Mouse (Mus musculus) MEL (cell line): ENCODE results near the gene Spib. TPM values are rescaled to one million over a fixed set of nuclear protein-coding genes. Genes with fewer than 3 reads are reported as not detected.

Experiments
- DNase-seq: peaks from one replicate; pipeline ENCODE4 v3.0.0; 2011; ENCODE audit warnings: low read depth, low spot score
- H3K27ac ChIP-seq: 2 replicates; pipeline ENCODE4 v1.5.1; 2012; ENCODE audit warnings: low read depth, mild to moderate bottlenecking, control low read depth, low read length, moderate library complexity; ENCODE audit not compliant: control insufficient read depth
- H3K27me3 ChIP-seq, 2 experiments: fragments of 150-350 bp in 1 of 2; sonication (generic) in 1 of 2; 2 replicates each; pipeline ENCODE4 v1.6.1; 2012; ENCODE audit warnings: low read length in 2 of 2, mild to moderate bottlenecking in 2 of 2, improper control_type of control experiment in 1 of 2, moderate library complexity in 1 of 2; ENCODE audit not compliant: insufficient read depth in 2 of 2, control insufficient read depth in 1 of 2
- H3K36me3 ChIP-seq, 2 experiments: 2 replicates each; pipeline ENCODE4 v1.6.1; 2012 to 2014; ENCODE audit warnings: low read length in 2 of 2, improper control_type of control experiment in 1 of 2, inconsistent platforms in 1 of 2, mild to moderate bottlenecking in 1 of 2; ENCODE audit not compliant: insufficient read depth in 2 of 2, control insufficient read depth in 1 of 2
- H3K4me1 ChIP-seq, 2 experiments: fragments of 150-350 bp in 1 of 2; sonication (generic) in 1 of 2; 2 replicates each; pipeline ENCODE4 v1.6.1; 2012; ENCODE audit warnings: low read length in 2 of 2, improper control_type of control experiment in 1 of 2, mild to moderate bottlenecking in 1 of 2; ENCODE audit not compliant: insufficient read depth in 2 of 2, control insufficient read depth in 1 of 2
- H3K4me3 ChIP-seq, 2 experiments: fragments of 150-350 bp in 1 of 2; sonication (generic) in 1 of 2; 2 replicates each; pipeline ENCODE4 v1.5.1; 2012; ENCODE audit warnings: low read depth in 2 of 2, low read length in 2 of 2, mild to moderate bottlenecking in 2 of 2, moderate library complexity in 2 of 2, control low read depth in 1 of 2, improper control_type of control experiment in 1 of 2; ENCODE audit not compliant: control insufficient read depth in 1 of 2, insufficient read depth in 1 of 2
- H3K79me2 ChIP-seq: 2 replicates; pipeline ENCODE4 v1.6.1; 2012; ENCODE audit warnings: mild to moderate bottlenecking, low read length, moderate library complexity; ENCODE audit not compliant: control insufficient read depth, poor library complexity, insufficient read depth
- H3K9ac ChIP-seq: 2 replicates; pipeline ENCODE4 v1.6.1; 2012; ENCODE audit warnings: low read depth, mild to moderate bottlenecking, control low read depth, low read length, moderate library complexity; ENCODE audit not compliant: control insufficient read depth, poor library complexity, severe bottlenecking
- H3K9me3 ChIP-seq: fragments of 150-350 bp; sonication (generic); replicated peaks from 2 replicates; pipeline ENCODE4 v1.6.1; 2012; ENCODE audit warnings: mild to moderate bottlenecking, low read length, improper control_type of control experiment, moderate library complexity; ENCODE audit not compliant: insufficient read depth
- BHLHE40 ChIP-seq: IDR thresholded peaks from 2 replicates; pipeline ENCODE4 v1.6.1; 2012; ENCODE audit warnings: low read depth, mild to moderate bottlenecking, inconsistent platforms, low read length, improper control_type of control experiment, borderline replicate concordance
- CHD1 ChIP-seq: IDR thresholded peaks from 2 replicates; pipeline ENCODE4 v1.6.1; 2012; ENCODE audit warnings: low read depth, mild to moderate bottlenecking, inconsistent platforms, low read length, improper control_type of control experiment
- CTCF ChIP-seq, 3 experiments: IDR thresholded peaks in 2 of 3; conservative IDR thresholded peaks in 1 of 3; 2 replicates each; pipeline ENCODE4 v1.5.1; 2011 to 2012; ENCODE audit warnings: low read length in 3 of 3, low read depth in 2 of 3, mild to moderate bottlenecking in 2 of 3, improper control_type of control experiment in 1 of 3, inconsistent platforms in 1 of 3, mixed read lengths in 1 of 3, moderate library complexity in 1 of 3; ENCODE audit not compliant: control insufficient read depth in 1 of 3, insufficient read depth in 1 of 3, poor library complexity in 1 of 3, severe bottlenecking in 1 of 3
- E2F4 ChIP-seq: IDR thresholded peaks from 2 replicates; pipeline ENCODE4 v1.6.1; 2011; ENCODE audit warnings: low read depth, low read length, improper control_type of control experiment, borderline replicate concordance
- ELF1 ChIP-seq: IDR thresholded peaks from 2 replicates; pipeline ENCODE4 v1.6.1; 2014; ENCODE audit warnings: low read depth, mild to moderate bottlenecking, inconsistent platforms, low read length, improper control_type of control experiment, moderate library complexity
- EP300 ChIP-seq, 2 experiments: IDR thresholded peaks; 2 replicates each; pipeline ENCODE4 v1.6.1; 2011; ENCODE audit warnings: improper control_type of control experiment in 2 of 2, low read length in 2 of 2, low read depth in 1 of 2, mild to moderate bottlenecking in 1 of 2
- ETS1 ChIP-seq: IDR thresholded peaks from 2 replicates; pipeline ENCODE4 v1.6.1; 2012; ENCODE audit warnings: low read depth, mild to moderate bottlenecking, inconsistent platforms, low read length, improper control_type of control experiment, moderate library complexity
- GABPA ChIP-seq: IDR thresholded peaks from 2 replicates; pipeline ENCODE4 v1.6.1; 2012; ENCODE audit warnings: low read depth, mild to moderate bottlenecking, inconsistent platforms, low read length, improper control_type of control experiment, moderate library complexity
- MAFK ChIP-seq: IDR thresholded peaks from 2 replicates; pipeline ENCODE4 v1.6.1; 2011; ENCODE audit warnings: low read depth, mild to moderate bottlenecking, low read length, improper control_type of control experiment, borderline replicate concordance
- MAX ChIP-seq: IDR thresholded peaks from 2 replicates; pipeline ENCODE4 v1.6.1; 2011; ENCODE audit warnings: low read length, improper control_type of control experiment
- MXI1 ChIP-seq: IDR thresholded peaks from 2 replicates; pipeline ENCODE4 v1.6.1; 2011; ENCODE audit warnings: mild to moderate bottlenecking, low read depth, low read length, improper control_type of control experiment
- MYB ChIP-seq: IDR thresholded peaks from 2 replicates; pipeline ENCODE4 v1.6.1; 2011; ENCODE audit warnings: mild to moderate bottlenecking, low read depth, low read length, improper control_type of control experiment
- RCOR1 ChIP-seq: IDR thresholded peaks from 2 replicates; pipeline ENCODE4 v1.6.1; 2012; ENCODE audit warnings: low read depth, mild to moderate bottlenecking, inconsistent platforms, low read length, improper control_type of control experiment
- SMC3 ChIP-seq: IDR thresholded peaks from 2 replicates; pipeline ENCODE4 v1.6.1; 2011; ENCODE audit warnings: low read depth, low read length, improper control_type of control experiment
- TBP ChIP-seq: IDR thresholded peaks from 2 replicates; pipeline ENCODE4 v1.8.0; 2011; ENCODE audit warnings: low read depth, low read length, improper control_type of control experiment
- TCF12 ChIP-seq: IDR thresholded peaks from 2 replicates; pipeline ENCODE4 v1.6.1; 2014; ENCODE audit warnings: low read depth, mild to moderate bottlenecking, inconsistent platforms, low read length, improper control_type of control experiment, moderate library complexity
- USF2 ChIP-seq, 2 experiments: IDR thresholded peaks; 2 replicates each; pipeline ENCODE4 v1.6.1; 2011 to 2012; ENCODE audit warnings: improper control_type of control experiment in 2 of 2, low read length in 2 of 2, borderline replicate concordance in 1 of 2, inconsistent platforms in 1 of 2, low read depth in 1 of 2, mild to moderate bottlenecking in 1 of 2; ENCODE audit not compliant: insufficient read depth in 1 of 2
- ZC3H11A ChIP-seq: IDR thresholded peaks from 2 replicates; pipeline ENCODE4 v1.6.1; 2012; ENCODE audit warnings: low read depth, mild to moderate bottlenecking, inconsistent platforms, low read length, improper control_type of control experiment
- ZMIZ1 ChIP-seq: IDR thresholded peaks from 2 replicates; pipeline ENCODE4 v1.6.1; 2012; ENCODE audit warnings: low read depth, mild to moderate bottlenecking, inconsistent platforms, low read length, improper control_type of control experiment, moderate library complexity
- polyA plus RNA-seq, 2 experiments: library from polyadenylated mRNA; stranded (reverse) in 1 of 2; unstranded in 1 of 2; fragments of >175 nt in 1 of 2; fragments of >200 nt in 1 of 2; gene quantifications; 2 replicates each; pipeline versions ENCODE4 v1.2.1 to v1.2.4; 2012; ENCODE audit warnings: low replicate concordance in 2 of 2, low read depth in 1 of 2; ENCODE audit not compliant: insufficient read length in 2 of 2, insufficient read depth in 1 of 2, missing spikeins in 1 of 2
- total RNA-seq: library from RNA; depleted of rRNA; stranded (reverse); fragments of 300-350 nt; gene quantifications from 2 replicates; pipeline ENCODE4 v1.2.3, GENCODE M21; 2012

The Spib gene
- total and polyA plus RNA-seq, 3 experiments: 0.04 to 0.13 TPM; not detected in 1

DNA sequence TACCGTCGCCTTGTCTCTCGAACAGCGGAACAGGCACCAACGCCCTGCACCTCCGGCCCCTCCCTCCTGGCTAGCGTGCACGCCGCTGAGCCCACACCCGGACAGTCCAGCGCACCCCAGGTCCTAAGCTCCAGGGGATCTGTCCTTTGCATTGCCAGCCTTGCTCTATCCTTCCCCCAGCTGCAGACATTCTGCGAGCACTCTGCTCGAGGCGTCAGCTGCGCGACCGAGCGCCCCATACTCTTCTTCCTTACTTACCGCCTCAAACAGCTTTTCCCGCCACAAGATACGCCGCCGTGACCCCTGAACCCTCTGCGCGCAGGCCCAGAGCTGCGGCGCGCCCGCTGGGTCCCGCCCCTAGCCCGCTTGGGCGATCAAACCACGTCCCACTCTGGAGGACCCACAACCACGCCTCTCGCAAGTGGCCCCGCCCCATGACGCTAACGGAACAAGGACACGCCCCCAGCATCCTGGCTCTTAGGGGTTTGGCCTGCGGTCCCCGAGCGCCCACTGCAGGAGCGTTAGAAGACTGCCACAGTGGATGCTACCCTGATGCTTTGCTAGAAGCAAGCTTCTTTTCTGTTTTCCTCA, 16.7 kb upstream of the Spib start, which contains the start of gene Pold1 (continued):
- TF ChIP-seq TBP (peak; percentile 8; the same call in 1 of the 2 replicates), MXI1 (peak; percentile 62), BHLHE40 (no peak), RCOR1 (no peak), ZC3H11A (peak; percentile 31; the same call in 1 of the 2 replicates), CTCF (IDR thresholded peaks at IDR 0.05 in 2 of 3, conservative IDR thresholded peaks at IDR 0.05 in 1 of 3; ENCODE audit: control insufficient read depth in 1 of 3, insufficient read depth in 1 of 3, low read depth in 2 of 3, low read length in 3 of 3, poor library complexity in 1 of 3, severe bottlenecking in 1 of 3) (peak; percentile 71 to 85 (median 82)), MAX (no peak), ELF1 (peak; percentile 74), USF2 (IDR thresholded peaks at IDR 0.05; ENCODE audit: borderline replicate concordance in 1 of 2, insufficient read depth in 1 of 2, low read depth in 1 of 2, low read length in 2 of 2) (no peak), MYB (no peak), ETS1 (0 out of 2 replicates have a peak, but pooled peaks have one; percentile 22), EP300 (IDR thresholded peaks at IDR 0.05; ENCODE audit: low read depth in 1 of 2, low read length in 2 of 2) (no peak), GABPA (no peak), TCF12 (peak; percentile 8; the same call in 1 of the 2 replicates), MAFK (no peak), CHD1 (no peak)
- TF ChIP-seq, all 39 proteins: peak for 19

DNA sequence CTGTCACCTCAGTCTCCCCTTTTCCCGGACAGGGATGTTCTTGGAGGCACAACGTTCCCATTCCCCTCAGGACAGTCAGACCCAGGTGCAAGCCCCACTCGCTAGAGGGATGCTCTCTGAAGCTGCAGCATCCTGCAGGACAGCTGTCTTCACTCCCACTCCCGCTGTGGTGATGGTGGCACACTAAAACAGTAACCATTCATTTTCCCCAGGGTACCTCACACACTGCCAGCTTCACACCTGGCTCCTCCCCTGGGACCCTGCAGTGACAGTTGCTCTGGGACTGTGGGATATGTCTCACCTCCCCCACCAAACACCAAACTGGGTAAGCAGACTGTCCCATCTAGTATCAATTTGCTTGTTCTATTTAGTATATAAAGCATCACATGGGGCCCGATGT, 15.9 kb upstream of the Spib start:
- no peak for TF ChIP-seq ZMIZ1
- no peak for TF ChIP-seq SMC3
- no peak for TF ChIP-seq E2F4
- Histone ChIP-seq H3K9me3 (no peaks in the 10 kb centered on the region), H3K9ac (peak overlapping the region; percentile 94), H3K36me3 (no peaks in the 10 kb centered on the region; a peak in 2 of 4 replicates), H3K4me3 (peak overlapping the region; percentile 71 to 78), H3K4me1 (peaks cover 0 to 13% of the 10 kb centered on the region in 2 experiments; a peak in 3 of 4 replicates), H3K27ac (peak overlapping the region; percentile 94), H3K79me2 (peaks cover 28% of the 10 kb centered on the region), H3K27me3 (no peaks in the 10 kb centered on the region)
- peak; percentile 28 for DNase-seq
